Mouse (Mus musculus) embryo, embryonic 9.5 days (tissue): Measurements from ENCODE around the gene Hist1h2bg.
"Not testable (repeated sequence)": the region's sequence is repeated elsewhere in the genome, so short reads cannot be mapped to it uniquely, and the experiment has no call there.

ENCODE experiments used
- DNase-seq: peaks from one replicate; pipeline ENCODE4 v3.0.0-alpha.2; 2017; ENCODE audit errors: extremely low spot score

Hist1h2bg gene

DNA sequence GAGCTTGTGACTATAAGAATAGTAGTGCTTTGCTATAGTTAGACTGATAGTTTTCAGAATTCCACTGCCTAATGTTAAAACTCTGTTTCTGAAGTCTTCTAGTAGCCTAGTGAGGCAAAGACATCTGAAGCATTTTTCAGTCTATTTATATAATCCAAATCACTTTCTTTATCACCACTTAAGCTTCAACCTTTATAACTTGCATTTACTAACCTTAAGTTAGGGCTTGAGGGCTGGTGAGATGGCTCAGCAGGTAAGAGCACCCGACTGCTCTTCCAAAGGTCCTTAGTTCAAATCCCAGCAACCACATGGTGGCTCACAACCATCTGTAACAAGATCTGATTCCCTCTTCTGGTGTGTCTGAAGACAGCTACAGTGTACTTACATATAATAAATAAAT, 31.4 kb upstream of the Hist1h2bg start:
- not testable (repeated sequence) for DNase-seq

GRCm38 (mm10) chr13:23541497-23541896, 29.7 kb upstream of the Hist1h2bg start:
- no peak for DNase-seq

GRCm38 (mm10) chr13:23542225-23542980, 28.8 kb upstream of the Hist1h2bg start:
- not testable (repeated sequence) for DNase-seq

- DNase-seq = peak; percentile 91
Measured at GRCm38 (mm10) chr13:23542999-23543607, 28.1 kb upstream of the Hist1h2bg start, which contains the start of gene Hist1h2bh. Hist1h2bh (minus strand) TSS chr13:23543392.

- peak; percentile 91 for DNase-seq
Measured at GRCm38 (mm10) chr13:23543965-23544786, 27.0 kb upstream of the Hist1h2bg start, which contains the start of gene Hist1h3f. Hist1h3f (plus strand) TSS chr13:23544052.

DNA sequence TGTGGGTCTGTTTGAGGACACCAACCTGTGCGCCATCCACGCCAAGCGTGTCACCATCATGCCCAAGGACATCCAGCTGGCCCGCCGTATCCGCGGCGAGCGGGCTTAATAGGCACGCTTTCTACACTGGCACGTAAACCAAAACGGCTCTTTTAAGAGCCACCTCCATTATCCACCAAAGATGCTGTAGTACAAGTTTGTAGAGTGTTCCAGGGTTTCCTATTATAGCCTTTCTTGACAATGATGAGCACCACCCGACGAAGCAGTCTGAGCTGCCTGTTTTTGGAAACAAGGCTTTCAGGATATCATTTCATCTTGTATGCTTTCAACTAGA, 26.4 kb upstream of the Hist1h2bg start:
- DNase-seq = not testable (repeated sequence)

GRCm38 (mm10) chr13:23546694-23547093, 24.5 kb upstream of the Hist1h2bg start:
- DNase-seq = no peak

DNA sequence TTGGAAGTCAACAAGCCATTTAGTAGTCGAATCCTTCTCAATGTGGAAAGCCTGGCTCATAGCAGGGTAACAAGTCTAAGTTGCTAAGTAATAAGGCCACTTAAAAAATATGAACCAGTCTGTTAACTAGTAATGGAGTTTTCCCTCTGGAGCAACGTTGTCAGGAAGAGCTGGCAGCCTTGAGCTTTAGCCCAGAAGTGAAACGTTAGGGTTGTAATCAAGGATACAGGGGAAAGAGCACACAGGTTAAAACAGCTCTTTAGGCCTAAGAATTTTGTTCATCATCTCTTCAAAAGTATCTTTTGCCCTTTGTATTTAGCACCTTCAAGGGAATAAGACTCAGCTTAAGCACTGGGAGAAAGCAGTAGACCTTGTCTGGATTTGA, 20.4 kb upstream of the Hist1h2bg start:
- DNase-seq = peak; percentile 76

DNA sequence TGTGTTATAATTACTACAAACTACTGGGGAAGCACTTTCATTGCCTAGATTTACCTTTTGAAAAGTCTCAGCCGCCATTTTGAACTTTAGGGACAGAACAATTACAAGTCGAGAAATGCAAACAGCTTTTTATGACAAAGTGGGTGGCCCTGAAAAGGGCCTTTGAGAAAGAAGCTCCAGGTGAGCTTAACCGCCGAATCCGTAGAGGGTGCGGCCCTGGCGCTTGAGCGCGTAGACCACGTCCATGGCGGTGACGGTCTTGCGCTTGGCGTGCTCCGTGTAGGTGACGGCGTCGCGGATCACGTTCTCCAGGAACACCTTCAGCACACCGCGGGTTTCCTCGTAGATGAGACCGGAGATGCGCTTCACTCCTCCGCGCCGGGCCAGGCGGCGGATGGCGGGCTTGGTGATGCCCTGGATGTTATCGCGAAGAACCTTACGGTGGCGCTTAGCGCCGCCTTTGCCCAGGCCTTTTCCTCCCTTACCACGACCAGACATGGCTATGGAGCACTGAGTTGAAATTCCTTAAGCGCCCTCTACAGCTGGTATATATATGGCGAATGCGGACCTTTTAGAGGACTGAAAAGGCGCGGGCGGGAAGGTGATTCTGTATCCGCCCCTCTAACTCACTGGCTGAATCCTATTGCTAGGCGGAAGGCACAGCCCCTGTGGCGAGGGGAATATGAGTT, 19.9 kb upstream of the Hist1h2bg start, which contains the start of gene Hist1h4f:
Hist1h4f (minus strand) TSS at position 503 of the 689 bp plus-strand sequence.
- peak; percentile 97 for DNase-seq

DNA sequence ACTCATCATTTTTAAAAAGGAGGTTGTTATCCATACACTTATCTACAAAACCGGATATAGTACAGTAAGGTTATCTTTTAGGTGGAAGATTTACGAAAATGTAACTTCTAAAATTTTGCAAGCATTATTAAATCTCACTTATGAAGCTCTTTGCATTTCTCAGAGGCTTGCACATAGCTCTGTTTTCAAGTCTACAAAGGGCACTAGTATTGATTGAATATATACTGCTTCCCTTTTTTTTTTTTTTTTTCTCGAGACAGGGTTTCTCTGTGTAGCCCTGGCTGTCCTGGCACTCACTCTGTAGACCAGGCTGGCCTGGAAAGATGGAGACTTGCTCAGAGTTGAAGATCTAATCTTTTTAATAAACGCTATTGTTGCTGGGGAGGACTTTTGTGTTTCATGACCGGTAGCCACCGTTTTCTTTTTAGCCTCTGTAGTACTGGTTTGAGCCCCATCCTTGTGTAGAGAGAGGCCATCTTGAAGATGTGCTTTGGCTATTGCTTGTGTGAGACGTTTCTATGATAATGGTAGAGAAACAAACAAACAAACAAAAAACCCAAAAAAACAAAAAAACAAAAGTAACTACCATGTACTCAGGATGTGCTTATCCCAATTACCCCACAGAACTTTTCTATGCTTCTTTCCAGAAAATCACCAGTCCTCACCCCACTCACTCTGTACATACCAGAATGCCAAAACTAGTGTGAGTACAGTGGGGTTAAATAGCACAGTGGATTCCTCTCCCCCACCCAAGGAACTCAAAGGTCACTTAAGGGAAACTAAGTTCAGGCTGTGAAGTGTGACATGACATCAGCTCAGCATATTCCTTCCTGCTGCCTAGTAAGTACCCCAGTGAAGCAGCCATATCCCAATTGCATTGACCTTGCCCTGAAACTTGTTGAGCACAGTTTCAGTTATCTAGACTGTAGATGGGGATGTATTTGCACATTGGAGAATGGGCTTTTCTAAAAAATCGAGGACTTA, 19.0 kb upstream of the Hist1h2bg start:
- no peak for DNase-seq

- DNase-seq = no peak
Measured at GRCm38 (mm10) chr13:23552962-23553361, 18.2 kb upstream of the Hist1h2bg start, which contains the start of gene Hist1h1d. Hist1h1d (plus strand) TSS chr13:23553262.

GRCm38 (mm10) chr13:23554393-23554792, 16.8 kb upstream of the Hist1h2bg start:
- DNase-seq = no peak

GRCm38 (mm10) chr13:23554925-23555838, 16.0 kb upstream of the Hist1h2bg start:
- peak; percentile 96 for DNase-seq

DNA sequence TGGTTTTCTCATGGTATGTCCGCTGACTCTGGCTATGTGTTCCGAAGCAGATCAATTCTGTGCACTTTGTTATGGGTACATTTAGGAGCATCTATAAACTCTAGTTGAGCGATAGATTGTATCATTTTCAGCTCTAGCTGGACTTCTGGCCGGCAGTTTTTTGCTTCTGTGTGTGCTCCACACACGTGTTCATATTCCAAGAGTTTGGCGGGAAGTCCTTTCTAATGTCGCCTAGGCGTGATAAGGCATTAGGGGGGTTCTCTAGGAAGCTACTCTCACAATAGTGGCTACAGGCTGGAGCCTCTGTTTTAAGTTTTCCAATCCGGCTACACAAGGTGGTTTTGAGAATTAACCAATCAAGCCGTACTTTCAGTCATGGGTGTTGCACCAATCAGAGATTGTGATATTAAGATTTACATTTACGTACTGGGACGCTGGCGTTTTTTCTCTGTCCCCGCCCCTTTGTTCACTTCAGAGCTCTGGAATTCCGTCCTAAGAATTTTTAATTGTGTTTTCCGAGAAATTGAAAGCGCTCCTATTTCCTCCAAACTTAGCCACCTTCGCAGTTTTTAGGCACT, 15.3 kb upstream of the Hist1h2bg start:
- DNase-seq = peak; percentile 92

DNA sequence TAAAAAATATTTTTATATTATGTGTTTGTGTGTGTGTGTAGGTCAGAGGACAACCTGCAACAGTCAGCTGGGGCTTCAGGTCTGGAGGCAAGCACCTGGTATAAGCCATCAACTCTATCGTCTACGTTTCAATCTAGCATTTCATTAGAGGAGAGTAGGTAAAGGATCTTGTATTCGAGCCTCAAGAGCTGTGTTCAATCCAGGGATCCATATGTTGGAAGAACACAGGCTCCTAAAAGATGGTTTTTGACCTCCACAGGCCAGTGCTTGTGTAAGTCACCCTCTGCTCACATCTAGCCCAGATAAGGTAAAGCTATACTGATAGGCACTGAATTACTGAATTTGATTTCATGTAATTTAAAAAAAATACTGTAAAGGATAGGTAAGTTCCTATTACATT, 14.3 kb upstream of the Hist1h2bg start:
- DNase-seq = no peak

GRCm38 (mm10) chr13:23560699-23561098, 10.5 kb upstream of the Hist1h2bg start:
- not testable (repeated sequence) for DNase-seq

DNA sequence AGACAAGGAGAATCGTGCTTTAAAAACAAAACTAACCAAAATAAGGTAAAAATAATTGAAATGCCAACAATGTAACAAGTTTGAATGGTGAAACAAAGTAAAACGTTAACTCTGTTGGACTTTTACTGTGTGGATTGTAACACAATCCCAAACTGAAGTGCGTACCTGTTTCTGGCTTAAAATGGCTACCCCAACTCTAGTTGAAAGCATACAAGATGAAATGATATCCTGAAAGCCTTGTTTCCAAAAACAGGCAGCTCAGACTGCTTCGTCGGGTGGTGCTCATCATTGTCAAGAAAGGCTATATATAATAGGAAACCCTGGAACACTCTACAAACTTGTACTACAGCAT, 9.7 kb upstream of the Hist1h2bg start:
- DNase-seq = not testable (repeated sequence)

DNA sequence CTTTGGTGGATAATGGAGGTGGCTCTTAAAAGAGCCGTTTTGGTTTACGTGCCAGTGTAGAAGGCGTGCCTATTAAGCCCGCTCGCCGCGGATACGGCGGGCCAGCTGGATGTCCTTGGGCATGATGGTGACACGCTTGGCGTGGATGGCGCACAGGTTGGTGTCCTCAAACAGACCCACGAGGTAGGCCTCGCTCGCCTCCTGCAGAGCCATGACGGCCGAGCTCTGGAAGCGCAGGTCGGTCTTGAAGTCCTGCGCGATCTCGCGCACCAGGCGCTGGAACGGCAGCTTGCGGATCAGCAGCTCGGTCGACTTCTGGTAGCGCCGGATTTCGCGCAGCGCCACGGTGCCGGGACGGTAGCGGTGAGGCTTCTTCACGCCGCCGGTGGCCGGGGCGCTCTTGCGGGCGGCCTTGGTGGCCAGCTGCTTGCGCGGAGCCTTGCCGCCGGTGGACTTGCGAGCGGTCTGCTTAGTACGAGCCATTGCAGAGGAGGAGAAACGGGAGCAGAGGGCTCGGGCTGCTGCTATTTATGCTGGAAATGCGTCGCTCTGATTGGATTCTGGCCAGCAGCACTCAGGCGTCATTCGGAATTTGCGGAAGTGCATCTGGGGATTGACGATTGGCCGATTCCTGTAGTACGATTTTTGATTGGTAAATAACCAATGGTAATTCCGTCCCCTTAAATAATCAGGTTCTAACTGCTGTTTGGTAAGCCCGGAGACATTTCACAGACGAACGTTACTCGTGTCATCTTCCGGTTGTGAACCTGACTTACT, 9.1 kb upstream of the Hist1h2bg start, which contains the start of gene Hist1h3e:
Hist1h3e (minus strand) TSS at position 487 of the 777 bp plus-strand sequence.
- DNase-seq = peak; percentile 98
